14 mouse cellular contexts compared by ENCODE assay signal in the genomic region with DNA sequence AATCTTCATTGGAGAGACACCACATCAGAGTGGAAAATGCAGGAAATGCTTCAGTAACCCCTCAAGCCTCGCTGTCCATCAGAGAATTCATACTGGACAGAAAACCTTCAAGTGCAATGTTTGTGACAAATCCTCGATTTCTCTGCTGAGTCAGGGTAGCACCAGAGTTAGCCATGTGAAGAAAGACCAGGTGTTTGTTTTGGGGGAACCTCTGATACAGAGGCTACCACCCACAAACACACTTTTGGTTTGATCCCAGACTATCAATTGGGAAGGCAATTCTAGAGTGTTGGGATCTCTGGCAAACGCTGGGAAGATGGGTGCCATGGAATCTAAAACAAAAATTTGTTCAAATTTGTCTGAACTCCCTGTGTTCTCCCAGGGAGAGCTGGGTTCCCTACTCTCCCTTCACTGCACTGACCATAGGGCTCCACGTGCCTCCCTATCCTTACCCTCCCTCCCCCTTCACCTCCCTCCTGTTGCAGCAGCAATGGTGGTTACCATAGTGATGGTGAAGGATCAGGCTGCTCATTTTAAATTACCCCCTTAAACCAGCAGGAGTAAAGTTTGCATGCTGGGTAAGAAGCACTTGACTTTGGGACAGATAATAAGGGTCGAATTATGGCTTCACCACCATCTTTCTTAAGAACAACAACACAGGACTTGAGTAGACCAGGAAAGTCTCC. TPM values are rescaled to one million over a fixed set of nuclear protein-coding genes. Genes with fewer than 3 reads are reported as not detected.
DNase-seq lines count a peak whose midpoint lies in the region; ATAC-seq and TF ChIP-seq lines count a peak whose summit lies in the region.
"Had no signal": no experiment of that assay in that cellular context is flagged by ENCODE, and none has a peak within 500 bp of the region (broad histone marks: within the 10 kb centered on the region; RNA-seq: fewer than 3 reads in every experiment).

No protein-coding gene starts in this region.

- TF ChIP-seq EP300 in heart, postnatal 0 days (IDR thresholded peaks at IDR 0.05; ENCODE audit: low read depth): no peak

- WGBS in embryonic facial prominence, embryonic 14.5 days: 75% methylated on average over 5 of the region's 5 CpGs
- WGBS in embryonic facial prominence, embryonic 10.5 days: 75% methylated on average over 5 of the region's 5 CpGs
- whole genome bisulfite sequencing in heart, postnatal 0 days: 76% methylated on average over 5 of the region's 5 CpGs
- 73% methylated on average over 5 of the region's 5 CpGs for WGBS in heart, embryonic 11.5 days (ENCODE audit: insufficient replicate concordance)

- H3K4me3 ChIP-seq in embryonic facial prominence, embryonic 14.5 days (ENCODE audit: low read depth, low read length): no peak overlapping the region
- no peak overlapping the region for H3K4me3 ChIP-seq in embryonic facial prominence, embryonic 10.5 days
- H3K4me3 ChIP-seq in heart, postnatal 0 days (ENCODE audit: low read depth, low read length): no peak overlapping the region
- no peak overlapping the region for H3K4me3 ChIP-seq in heart, embryonic 11.5 days (ENCODE audit: low read depth, low read length)

- H3K4me2 ChIP-seq in embryonic facial prominence, embryonic 14.5 days (ENCODE audit: low read depth, low read length): peak overlapping the region; percentile 60; the same call in 1 of the 2 replicates
- no peak overlapping the region for H3K4me2 ChIP-seq in heart, postnatal 0 days (ENCODE audit: low read depth, low read length)
- H3K4me2 ChIP-seq in heart, embryonic 11.5 days: no peak overlapping the region

- peaks cover 7% of the 10 kb centered on the region for H3K4me1 ChIP-seq in embryonic facial prominence, embryonic 14.5 days (ENCODE audit: control insufficient read depth, insufficient read depth, low read length)
- H3K4me1 ChIP-seq in embryonic facial prominence, embryonic 10.5 days: peaks cover 27% of the 10 kb centered on the region
- H3K4me1 ChIP-seq in heart, postnatal 0 days (ENCODE audit: control insufficient read depth, insufficient read depth): peaks cover 13% of the 10 kb centered on the region
- H3K4me1 ChIP-seq in heart, embryonic 11.5 days (ENCODE audit: control insufficient read depth, insufficient read depth, low read length): peaks cover 4% of the 10 kb centered on the region

- H3K9me3 ChIP-seq in embryonic facial prominence, embryonic 14.5 days (ENCODE audit: control insufficient read depth, low read length): no peaks in the 10 kb centered on the region
- no peaks in the 10 kb centered on the region for H3K9me3 ChIP-seq in embryonic facial prominence, embryonic 10.5 days
- H3K9me3 ChIP-seq in heart, postnatal 0 days (replicated peaks; ENCODE audit: control insufficient read depth, low read length): no peaks in the 10 kb centered on the region
- H3K9me3 ChIP-seq in heart, embryonic 11.5 days (replicated peaks; ENCODE audit: control insufficient read depth, low read length): no peaks in the 10 kb centered on the region
- H3K9me3 ChIP-seq: heart, embryonic 12.5 days; hindbrain, embryonic 10.5 days had no signal

- H3K27ac ChIP-seq in embryonic facial prominence, embryonic 14.5 days (replicated peaks; ENCODE audit: low read depth, low read length): no peak overlapping the region
- H3K27ac ChIP-seq in embryonic facial prominence, embryonic 10.5 days (replicated peaks): no peak overlapping the region
- H3K27ac ChIP-seq in heart, postnatal 0 days (ENCODE audit: low read depth): peak overlapping the region; percentile 97
- H3K27ac ChIP-seq in heart, embryonic 11.5 days (ENCODE audit: low read depth, low read length): no peak overlapping the region

- ATAC-seq in embryonic facial prominence, embryonic 14.5 days (ENCODE audit: low read depth): no peak
- ATAC-seq in heart, postnatal 0 days (ENCODE audit: insufficient read depth, low read depth): no peak
- no peak for ATAC-seq in heart, embryonic 11.5 days (replicated peaks; ENCODE audit: insufficient number of reproducible peaks, low FRiP score, low TSS enrichment)
- ATAC-seq in erythroblast, adult 5-6 weeks (replicated peaks; ENCODE audit: low FRiP score, poor library complexity, severe bottlenecking): no peak
- ATAC-seq: activated CD4-positive, CD25-positive, alpha-beta regulatory T cell, adult 4 months had no signal

- no peak for TF ChIP-seq CTCF in heart, postnatal 0 days (IDR thresholded peaks at IDR 0.05; ENCODE audit: low read depth)

- DNase-seq in embryonic facial prominence, embryonic 14.5 days (ENCODE audit: low spot score): no peak
- DNase-seq in embryonic facial prominence, embryonic 10.5 days (ENCODE audit: low spot score): no peak
- DNase-seq in heart, postnatal 0 days (ENCODE audit: low spot score): no peak
- DNase-seq in 3T3-L1 (ENCODE audit: low read depth, low spot score): peak; percentile 10
- DNase-seq in R1 (ENCODE audit: low read depth, low spot score): peak; percentile 86
- DNase-seq: embryo, embryonic 11 days; kidney, adult 18-20 months; lung, adult 18-20 months; retina, postnatal 1 day had no signal

- no peaks in the 10 kb centered on the region for H3K27me3 ChIP-seq in embryonic facial prominence, embryonic 14.5 days (replicated peaks; ENCODE audit: control insufficient read depth, insufficient read depth, low read length)
- no peaks in the 10 kb centered on the region for H3K27me3 ChIP-seq in embryonic facial prominence, embryonic 10.5 days (replicated peaks; ENCODE audit: low read depth, poor library complexity, severe bottlenecking)
- H3K27me3 ChIP-seq in heart, postnatal 0 days (ENCODE audit: control insufficient read depth, insufficient read depth, low read length): no peaks in the 10 kb centered on the region
- H3K27me3 ChIP-seq in heart, embryonic 11.5 days (ENCODE audit: control insufficient read depth, insufficient read depth, low read length): no peaks in the 10 kb centered on the region
- H3K27me3 ChIP-seq: heart, embryonic 12.5 days had no signal

- H3K36me3 ChIP-seq in embryonic facial prominence, embryonic 14.5 days (ENCODE audit: control insufficient read depth, insufficient read depth, low read length): no peaks in the 10 kb centered on the region
- H3K36me3 ChIP-seq in embryonic facial prominence, embryonic 10.5 days (replicated peaks): no peaks in the 10 kb centered on the region
- no peaks in the 10 kb centered on the region for H3K36me3 ChIP-seq in heart, postnatal 0 days (replicated peaks; ENCODE audit: control insufficient read depth, insufficient read depth, low read length)
- no peaks in the 10 kb centered on the region for H3K36me3 ChIP-seq in heart, embryonic 11.5 days (ENCODE audit: control insufficient read depth, insufficient read depth, low read length)
- H3K36me3 ChIP-seq: heart, embryonic 12.5 days; hindbrain, embryonic 10.5 days had no signal

- H3K9ac ChIP-seq in embryonic facial prominence, embryonic 14.5 days (ENCODE audit: low read depth, low read length): no peak overlapping the region
- H3K9ac ChIP-seq in heart, postnatal 0 days (replicated peaks; ENCODE audit: low read depth, low read length): no peak overlapping the region
- H3K9ac ChIP-seq in heart, embryonic 11.5 days (ENCODE audit: low read depth, low read length): no peak overlapping the region

RNA-seq across cellular contexts. Expression of a gene that starts 4.6 kb away (rescaled TPM):
- 3.1 and 4.0 TPM in 2 replicates for polyA plus RNA-seq in embryonic facial prominence, embryonic 14.5 days (2014; fragmentation: Nextera tagmentation; extraction: Ambion mirVana)
- polyA plus RNA-seq in embryonic facial prominence, embryonic 10.5 days (2016; fragmentation: Nextera tagmentation; extraction: Ambion mirVana): 2.8 and 3.0 TPM in 2 replicates
- total RNA-seq in heart, postnatal 0 days (2014; rRNA removed; ENCODE audit: low replicate concordance): 6.8 and 7.0 TPM in 2 replicates
- polyA plus RNA-seq in heart, postnatal 0 days (2015; fragmentation: Nextera tagmentation; extraction: Ambion mirVana): 4.4 and 4.5 TPM in 2 replicates
- polyA plus RNA-seq in heart, embryonic 11.5 days (2014; fragmentation: Nextera tagmentation; extraction: Ambion mirVana): 1.9 and 2.4 TPM in 2 replicates
- total RNA-seq in erythroblast, adult 5-6 weeks (2015; ENCODE audit: low replicate concordance): 9.4 and 13.3 TPM in 2 replicates
- total RNA-seq in erythroblast, adult 5-6 weeks (2017; ENCODE audit: low replicate concordance): 3.8 and 5.2 TPM in 2 replicates

RNA-seq across cellular contexts. Expression of a gene that starts 36.0 kb away (rescaled TPM):
- 23.1 and 24.6 TPM in 2 replicates for polyA plus RNA-seq in embryonic facial prominence, embryonic 14.5 days (2014; fragmentation: Nextera tagmentation; extraction: Ambion mirVana)
- 14.6 and 14.9 TPM in 2 replicates for polyA plus RNA-seq in embryonic facial prominence, embryonic 10.5 days (2016; fragmentation: Nextera tagmentation; extraction: Ambion mirVana)
- 1.8 and 4.7 TPM in 2 replicates for total RNA-seq in heart, postnatal 0 days (2014; rRNA removed; ENCODE audit: low replicate concordance)
- polyA plus RNA-seq in heart, postnatal 0 days (2015; fragmentation: Nextera tagmentation; extraction: Ambion mirVana): 6.2 and 7.4 TPM in 2 replicates
- 21.3 and 23.6 TPM in 2 replicates for polyA plus RNA-seq in heart, embryonic 11.5 days (2014; fragmentation: Nextera tagmentation; extraction: Ambion mirVana)
- total RNA-seq in erythroblast, adult 5-6 weeks (2015; ENCODE audit: low replicate concordance): 2.5 and 3.3 TPM in 2 replicates
- total RNA-seq in erythroblast, adult 5-6 weeks (2017; ENCODE audit: low replicate concordance): 0.28 and 0.77 TPM in 2 replicates

RNA-seq across cellular contexts. Expression of a gene that starts 42.0 kb away (rescaled TPM):
- 7.3 and 10.4 TPM in 2 replicates for polyA plus RNA-seq in embryonic facial prominence, embryonic 14.5 days (2014; fragmentation: Nextera tagmentation; extraction: Ambion mirVana)
- 8.6 and 9.5 TPM in 2 replicates for polyA plus RNA-seq in embryonic facial prominence, embryonic 10.5 days (2016; fragmentation: Nextera tagmentation; extraction: Ambion mirVana)
- 0.70 and 0.92 TPM in 2 replicates for total RNA-seq in heart, postnatal 0 days (2014; rRNA removed; ENCODE audit: low replicate concordance)
- 4.0 and 4.4 TPM in 2 replicates for polyA plus RNA-seq in heart, postnatal 0 days (2015; fragmentation: Nextera tagmentation; extraction: Ambion mirVana)
- polyA plus RNA-seq in heart, embryonic 11.5 days (2014; fragmentation: Nextera tagmentation; extraction: Ambion mirVana): 5.4 and 6.2 TPM in 2 replicates
- 2.1 and 15.8 TPM in 2 replicates for total RNA-seq in erythroblast, adult 5-6 weeks (2015; ENCODE audit: low replicate concordance)
- total RNA-seq in erythroblast, adult 5-6 weeks (2017; ENCODE audit: low replicate concordance): 0.84 and 6.5 TPM in 2 replicates

Comparison
In these comparisons a context has a peak if more than half of its experiments do, and no peak if none do; other contexts are left out.
1. DNase-seq: peak in 3T3-L1 (single experiment) and R1 (single experiment); none in embryonic facial prominence, embryonic 14.5 days (single experiment), embryonic facial prominence, embryonic 10.5 days (single experiment) and heart, postnatal 0 days (single experiment).